Mouse (Mus musculus) stomach, embryonic 16.5 days (tissue): ENCODE data around the gene Tstd1. TPM values are rescaled to one million over a fixed set of nuclear protein-coding genes. Genes with fewer than 3 reads are reported as not detected.

Experiments
- ATAC-seq: fragments of 200-750 bp; cut with Nextera tagmentation; 2 replicates; pipeline ENCODE4 v1.8.0; 2017; ENCODE audit warnings: moderate number of reproducible peaks, moderate TSS enrichment; ENCODE audit not compliant: insufficient read depth, low FRiP score
- H3K27ac ChIP-seq: fragments of 300-500 bp; sonication (generic); 2 replicates; pipeline ENCODE4 v1.5.1; 2014; ENCODE audit warnings: low read length
- H3K27me3 ChIP-seq: fragments of 300-500 bp; sonication (generic); 2 replicates; pipeline ENCODE4 v1.6.1; 2014; ENCODE audit warnings: low read length, control low read depth, mixed read lengths; ENCODE audit not compliant: control insufficient read depth, insufficient read depth
- H3K36me3 ChIP-seq: fragments of 300-500 bp; sonication (generic); 2 replicates; pipeline ENCODE4 v1.6.1; 2014; ENCODE audit warnings: low read length; ENCODE audit not compliant: control insufficient read depth, insufficient read depth
- H3K4me1 ChIP-seq: fragments of 300-500 bp; sonication (generic); 2 replicates; pipeline ENCODE4 v1.6.1; 2014; ENCODE audit warnings: low read length, control low read depth, mixed read lengths; ENCODE audit not compliant: control insufficient read depth, insufficient read depth
- H3K4me2 ChIP-seq: fragments of 300-500 bp; sonication (generic); 2 replicates; pipeline ENCODE4 v1.6.1; 2014; ENCODE audit warnings: low read depth, low read length, mixed read lengths
- H3K4me3 ChIP-seq: fragments of 300-500 bp; sonication (generic); replicated peaks from 2 replicates; pipeline ENCODE4 v1.5.1; 2014; ENCODE audit warnings: mild to moderate bottlenecking, low read length
- H3K9ac ChIP-seq: fragments of 300-500 bp; sonication (generic); 2 replicates; pipeline ENCODE4 v1.6.1; 2014; ENCODE audit warnings: low read length
- H3K9me3 ChIP-seq: fragments of 300-500 bp; sonication (generic); replicated peaks from 2 replicates; pipeline ENCODE4 v1.6.1; 2016; ENCODE audit warnings: low read length, control low read depth; ENCODE audit not compliant: control insufficient read depth
- WGBS: fragments of 180-500 bp; shearing (Covaris S2); extraction: QIAGEN DNeasy Blood & Tissue Kit; methylation state at CpG from one replicate; pipeline ENCODE4 v1.1.7; 2014; 5-methylcytosine and 5-hydroxymethylcytosine counted together
- polyA plus RNA-seq: library from polyadenylated mRNA; unstranded; fragments of >200 nt; fragmentation: Nextera tagmentation; extraction: Ambion mirVana; gene quantifications from 2 replicates; pipeline ENCODE4 v1.2.1, GENCODE M21; 2015

Gene Tstd1
- polyA plus RNA-seq, 1 experiment from 2014 or later = 8.3 TPM

- Histone ChIP-seq H3K36me3 (0 out of 2 replicates have a peak, but pooled peaks cover 2% of the 10 kb centered on the region), H3K4me1 (peaks cover 28% of the 10 kb centered on the region; the same call in 1 of the 2 replicates), H3K4me2 (peak overlapping the region; percentile 62), H3K4me3 (peak overlapping the region; percentile 67), H3K9me3 (peaks cover 6% of the 10 kb centered on the region), H3K9ac (peak overlapping the region; percentile 49), H3K27ac (peak overlapping the region; percentile 92), H3K27me3 (no peaks in the 10 kb centered on the region)
- peak; percentile 32; the same call in 1 of the 2 replicates for ATAC-seq
- 14% methylated on average over 9 of the region's 9 CpGs for WGBS
Measured at GRCm38 (mm10) chr1:171440025-171440725, 21.5 kb downstream of the Tstd1 start.

- H3K4me3 ChIP-seq = peak overlapping the region; percentile 26
- H3K36me3 ChIP-seq = 0 out of 2 replicates have a peak, but pooled peaks cover 2% of the 10 kb centered on the region
- WGBS = 42% methylated on average over 7 of the region's 7 CpGs
- no peaks in the 10 kb centered on the region for H3K27me3 ChIP-seq
- peak overlapping the region; percentile 62 for H3K4me2 ChIP-seq
- peak; percentile 61 for ATAC-seq
- peaks cover 31% of the 10 kb centered on the region for H3K4me1 ChIP-seq
- H3K9ac ChIP-seq = peak overlapping the region; percentile 54; the same call in 1 of the 2 replicates
- H3K27ac ChIP-seq = peak overlapping the region; percentile 92
- peaks cover 6% of the 10 kb centered on the region for H3K9me3 ChIP-seq
Measured at GRCm38 (mm10) chr1:171441466-171442412, 23.1 kb downstream of the Tstd1 start.

GRCm38 (mm10) chr1:171442413-171442760 is 23.7 kb downstream of the Tstd1 start:
- 48% methylated on average over 8 of the region's 8 CpGs for WGBS
- Histone ChIP-seq H3K4me2 (peak overlapping the region; percentile 62), H3K27me3 (no peaks in the 10 kb centered on the region), H3K9me3 (peaks cover 6% of the 10 kb centered on the region), H3K9ac (peak overlapping the region; percentile 54; the same call in 1 of the 2 replicates), H3K36me3 (0 out of 2 replicates have a peak, but pooled peaks cover 2% of the 10 kb centered on the region), H3K4me1 (peaks cover 27% of the 10 kb centered on the region), H3K4me3 (peak overlapping the region; percentile 26), H3K27ac (peak overlapping the region; percentile 92)
- no peak for ATAC-seq

- ATAC-seq = no peak
- Histone ChIP-seq H3K4me1 (peaks cover 28% of the 10 kb centered on the region), H3K36me3 (0 out of 2 replicates have a peak, but pooled peaks cover 2% of the 10 kb centered on the region), H3K4me3 (no peak overlapping the region), H3K9me3 (peaks cover 6% of the 10 kb centered on the region), H3K4me2 (no peak overlapping the region), H3K27me3 (no peaks in the 10 kb centered on the region), H3K9ac (no peak overlapping the region), H3K27ac (no peak overlapping the region)
- WGBS = 61% methylated on average over 5 of the region's 5 CpGs
Measured at GRCm38 (mm10) chr1:171445050-171445449, 26.4 kb downstream of the Tstd1 start.

- Histone ChIP-seq H3K27ac (no peak overlapping the region), H3K36me3 (0 out of 2 replicates have a peak, but pooled peaks cover 2% of the 10 kb centered on the region), H3K9ac (no peak overlapping the region), H3K4me2 (no peak overlapping the region), H3K9me3 (peaks cover 6% of the 10 kb centered on the region), H3K27me3 (no peaks in the 10 kb centered on the region), H3K4me3 (no peak overlapping the region), H3K4me1 (peaks cover 18% of the 10 kb centered on the region)
- WGBS = 46% methylated on average over 7 of the region's 7 CpGs
- ATAC-seq = no peak
Measured at GRCm38 (mm10) chr1:171446854-171447253, 28.2 kb downstream of the Tstd1 start.

- H3K4me2 ChIP-seq = peak overlapping the region; percentile 39
- no peak overlapping the region for H3K27ac ChIP-seq
- H3K9me3 ChIP-seq = peaks cover 6% of the 10 kb centered on the region
- peak overlapping the region; percentile 40; the same call in 1 of the 2 replicates for H3K9ac ChIP-seq
- 0 out of 2 replicates have a peak, but pooled peaks cover 2% of the 10 kb centered on the region for H3K36me3 ChIP-seq
- H3K4me1 ChIP-seq = peaks cover 18% of the 10 kb centered on the region
- H3K27me3 ChIP-seq = no peaks in the 10 kb centered on the region
- H3K4me3 ChIP-seq = no peak overlapping the region
- no peak for ATAC-seq
- WGBS = 14% methylated on average over 10 of the region's 10 CpGs
Measured at GRCm38 (mm10) chr1:171447692-171448091, 29.0 kb downstream of the Tstd1 start.

GRCm38 (mm10) chr1:171450062-171450461 is 31.4 kb downstream of the Tstd1 start:
- peaks cover 14% of the 10 kb centered on the region for H3K4me1 ChIP-seq
- 75% methylated on average over 11 of the region's 11 CpGs for WGBS
- H3K9me3 ChIP-seq = no peaks in the 10 kb centered on the region
- H3K4me3 ChIP-seq = no peak overlapping the region
- no peaks in the 10 kb centered on the region for H3K27me3 ChIP-seq
- no peak overlapping the region for H3K27ac ChIP-seq
- ATAC-seq = no peak
- no peak overlapping the region for H3K4me2 ChIP-seq
- no peak overlapping the region for H3K9ac ChIP-seq
- no peaks in the 10 kb centered on the region for H3K36me3 ChIP-seq

GRCm38 (mm10) chr1:171451001-171451400 is 32.3 kb downstream of the Tstd1 start:
- H3K4me2 ChIP-seq = no peak overlapping the region
- no peak for ATAC-seq
- no peaks in the 10 kb centered on the region for H3K36me3 ChIP-seq
- WGBS = 60% methylated on average over 10 of the region's 10 CpGs
- H3K27me3 ChIP-seq = no peaks in the 10 kb centered on the region
- H3K9ac ChIP-seq = no peak overlapping the region
- H3K9me3 ChIP-seq = no peaks in the 10 kb centered on the region
- peaks cover 14% of the 10 kb centered on the region for H3K4me1 ChIP-seq
- no peak overlapping the region for H3K27ac ChIP-seq
- no peak overlapping the region for H3K4me3 ChIP-seq
